Mouse (Mus musculus) intestine, embryonic 16.5 days (tissue): Measurements from ENCODE around the gene Lmbrd2. TPM values are rescaled to one million over a fixed set of nuclear protein-coding genes. Genes with fewer than 3 reads are reported as not detected.
"Not testable (repeated sequence)": the region's sequence is repeated elsewhere in the genome, so short reads cannot be mapped to it uniquely, and the experiment has no call there.

Experiments
- ATAC-seq: fragments of 200-750 bp; cut with Nextera tagmentation; 2 replicates; pipeline ENCODE4 v1.8.0; 2017; ENCODE audit warnings: moderate TSS enrichment, moderate library complexity
- H3K27ac ChIP-seq: fragments of 300-500 bp; sonication (generic); 2 replicates; pipeline ENCODE4 v1.5.1; 2014; ENCODE audit warnings: mild to moderate bottlenecking, low read length
- H3K27me3 ChIP-seq: fragments of 300-500 bp; sonication (generic); replicated peaks from 2 replicates; pipeline ENCODE4 v1.6.1; 2014; ENCODE audit warnings: low read length, control low read depth, mixed read lengths; ENCODE audit not compliant: control insufficient read depth, insufficient read depth
- H3K36me3 ChIP-seq: fragments of 300-500 bp; sonication (generic); 2 replicates; pipeline ENCODE4 v1.6.1; 2014; ENCODE audit warnings: low read length, control low read depth; ENCODE audit not compliant: control insufficient read depth, insufficient read depth
- H3K4me1 ChIP-seq: fragments of 300-500 bp; sonication (generic); 2 replicates; pipeline ENCODE4 v1.6.1; 2014; ENCODE audit warnings: low read length, control low read depth, mixed read lengths; ENCODE audit not compliant: control insufficient read depth, insufficient read depth
- H3K4me2 ChIP-seq: fragments of 300-500 bp; sonication (generic); 2 replicates; pipeline ENCODE4 v1.6.1; 2014; ENCODE audit warnings: low read depth, low read length, control low read depth
- H3K4me3 ChIP-seq: fragments of 300-500 bp; sonication (generic); 2 replicates; pipeline ENCODE4 v1.5.1; 2014; ENCODE audit warnings: mild to moderate bottlenecking, low read length
- H3K9ac ChIP-seq: fragments of 300-500 bp; sonication (generic); 2 replicates; pipeline ENCODE4 v1.6.1; 2014; ENCODE audit warnings: low read depth, low read length
- H3K9me3 ChIP-seq: fragments of 300-500 bp; sonication (generic); 2 replicates; pipeline ENCODE4 v1.6.1; 2016; ENCODE audit warnings: low read length, control low read depth; ENCODE audit not compliant: control insufficient read depth
- WGBS: fragments of 180-500 bp; shearing (Covaris S2); extraction: QIAGEN DNeasy Blood & Tissue Kit; methylation state at CpG from one replicate; pipeline ENCODE4 v1.1.7; 2014; 5-methylcytosine and 5-hydroxymethylcytosine counted together
- polyA plus RNA-seq: library from polyadenylated mRNA; unstranded; fragments of >200 nt; fragmentation: Nextera tagmentation; extraction: Ambion mirVana; gene quantifications from 2 replicates; pipeline ENCODE4 v1.2.1, GENCODE M21; 2015

The Lmbrd2 gene
- polyA plus RNA-seq, 1 experiment from 2014 or later = 3.1 TPM

DNA sequence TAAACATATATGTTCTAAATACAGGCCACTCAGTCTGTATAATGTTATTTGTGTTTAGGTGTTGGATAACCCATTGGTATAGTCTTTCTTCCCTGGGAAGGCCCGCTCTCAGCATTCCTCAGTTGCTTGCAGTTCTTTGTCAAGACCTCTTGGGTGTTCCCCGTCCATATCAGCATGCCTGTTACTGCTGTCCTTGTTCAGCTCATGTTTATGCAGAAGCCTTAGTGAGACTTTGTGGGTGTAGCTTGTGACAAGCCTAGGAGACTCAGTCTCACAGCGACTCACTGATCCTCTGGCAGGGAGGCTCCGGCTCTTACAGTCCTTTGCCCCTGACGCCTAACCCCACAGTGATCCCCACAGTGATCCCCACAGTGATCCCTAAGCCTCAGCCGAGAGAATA is 23.8 kb downstream of the Lmbrd2 start:
- peaks cover 8% of the 10 kb centered on the region for H3K36me3 ChIP-seq
- H3K4me2 ChIP-seq = no peak overlapping the region
- H3K4me3 ChIP-seq = no peak overlapping the region
- H3K4me1 ChIP-seq = peaks cover 9% of the 10 kb centered on the region; the same call in 1 of the 2 replicates
- no peaks in the 10 kb centered on the region for H3K27me3 ChIP-seq
- no peaks in the 10 kb centered on the region for H3K9me3 ChIP-seq
- no peak for ATAC-seq
- H3K27ac ChIP-seq = no peak overlapping the region
- 69% methylated on average over 6 of the region's 6 CpGs for WGBS
- no peak overlapping the region for H3K9ac ChIP-seq

DNA sequence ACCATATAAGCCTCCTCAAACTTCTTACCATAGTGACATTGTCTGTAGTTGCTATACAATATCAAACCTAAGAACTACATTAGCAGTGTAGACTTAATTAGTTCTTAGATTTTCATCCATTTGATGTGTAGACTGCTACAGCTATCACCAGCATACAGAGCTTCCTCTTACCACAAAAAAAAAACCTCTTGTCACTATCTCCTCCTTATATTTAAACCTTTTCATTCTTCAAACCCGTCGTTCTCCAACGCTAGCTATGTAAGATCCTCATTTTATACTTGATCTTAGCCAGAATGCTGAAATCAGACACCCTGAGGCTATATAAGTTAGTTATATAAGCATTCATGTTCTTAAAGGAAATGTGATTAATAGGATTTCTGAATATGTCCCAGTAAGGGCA is 36.7 kb downstream of the Lmbrd2 start:
- Histone ChIP-seq H3K9ac (no peak overlapping the region), H3K9me3 (no peaks in the 10 kb centered on the region), H3K4me2 (no peak overlapping the region), H3K36me3 (peaks cover 2% of the 10 kb centered on the region; the same call in 1 of the 2 replicates), H3K27ac (no peak overlapping the region), H3K27me3 (no peaks in the 10 kb centered on the region), H3K4me1 (no peaks in the 10 kb centered on the region), H3K4me3 (no peak overlapping the region)
- ATAC-seq = no peak
- WGBS = 90% methylated on average over 3 of the region's 3 CpGs

DNA sequence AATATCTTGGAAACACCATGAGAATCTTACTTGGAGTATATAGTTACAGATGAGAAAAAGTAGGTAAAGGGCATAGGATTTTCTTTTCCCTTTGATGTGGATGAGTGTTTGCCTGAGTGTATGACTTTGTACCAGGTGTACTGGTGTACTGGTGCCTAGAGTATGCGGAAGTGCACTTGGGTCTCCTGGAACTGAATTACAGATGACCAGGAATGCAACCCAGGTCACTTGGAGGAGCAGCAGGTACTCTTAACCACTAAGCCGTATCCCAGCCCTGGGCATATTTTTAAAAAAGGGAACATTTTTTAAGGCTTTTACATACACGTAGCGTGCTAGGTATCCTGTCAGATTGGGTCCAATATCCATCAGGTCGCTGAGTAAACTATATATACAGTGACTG is 43.6 kb downstream of the Lmbrd2 start:
- ATAC-seq = no peak
- WGBS = 94% methylated on average over 5 of the region's 5 CpGs
- Histone ChIP-seq H3K9ac (no peak overlapping the region), H3K36me3 (0 out of 2 replicates have a peak, but pooled peaks cover 3% of the 10 kb centered on the region), H3K9me3 (no peaks in the 10 kb centered on the region), H3K4me3 (no peak overlapping the region), H3K27ac (no peak overlapping the region), H3K27me3 (no peaks in the 10 kb centered on the region), H3K4me2 (no peak overlapping the region), H3K4me1 (no peaks in the 10 kb centered on the region)

DNA sequence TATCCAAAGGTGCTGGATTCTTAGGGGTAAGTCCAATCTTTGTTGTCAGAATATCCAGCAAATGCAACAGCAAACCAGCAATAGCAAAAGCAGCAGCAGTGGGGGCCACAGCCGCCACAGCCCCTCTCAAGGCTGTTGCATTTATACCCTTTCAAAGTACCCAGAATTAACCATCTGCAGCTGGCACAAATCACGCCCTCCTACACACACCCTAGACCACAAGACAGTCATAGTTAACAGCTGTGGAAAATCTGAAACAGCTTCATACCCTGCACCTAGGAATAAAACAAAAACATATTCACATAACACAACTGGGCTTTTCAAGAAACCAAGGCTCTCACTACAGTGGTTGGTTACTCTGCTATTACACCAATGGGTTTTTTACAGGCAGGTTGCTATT is 49.4 kb downstream of the Lmbrd2 start:
- peaks cover 7% of the 10 kb centered on the region; the same call in 1 of the 2 replicates for H3K36me3 ChIP-seq
- WGBS = 93% methylated on average over 2 of the region's 2 CpGs
- H3K27ac ChIP-seq = no peak overlapping the region
- H3K4me2 ChIP-seq = no peak overlapping the region
- H3K4me1 ChIP-seq = no peaks in the 10 kb centered on the region
- H3K9me3 ChIP-seq = no peaks in the 10 kb centered on the region
- no peaks in the 10 kb centered on the region for H3K27me3 ChIP-seq
- no peak for ATAC-seq
- no peak overlapping the region for H3K9ac ChIP-seq
- no peak overlapping the region for H3K4me3 ChIP-seq

DNA sequence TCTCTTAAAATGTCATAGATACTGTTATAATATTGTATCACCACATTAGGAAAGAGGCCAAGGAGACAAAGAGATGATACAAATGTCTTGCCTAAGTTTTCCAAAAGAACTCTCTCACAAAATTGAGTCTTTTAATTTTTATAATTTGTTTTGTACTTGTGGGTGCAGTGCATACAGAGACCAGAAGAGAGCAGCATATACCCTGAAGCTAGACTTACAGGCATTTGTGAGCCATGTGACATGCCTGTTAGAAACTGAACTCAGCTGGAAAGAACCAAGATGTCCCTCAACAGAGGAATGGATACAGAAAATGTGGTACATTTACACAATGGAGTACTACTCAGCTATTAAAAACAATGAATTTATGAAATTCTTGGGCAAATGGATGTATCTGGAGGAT is 52.3 kb downstream of the Lmbrd2 start:
- not testable (repeated sequence) for ATAC-seq, H3K27me3 ChIP-seq, H3K4me2 ChIP-seq, H3K4me1 ChIP-seq, H3K9me3 ChIP-seq, H3K4me3 ChIP-seq, H3K27ac ChIP-seq, H3K36me3 ChIP-seq, H3K9ac ChIP-seq

DNA sequence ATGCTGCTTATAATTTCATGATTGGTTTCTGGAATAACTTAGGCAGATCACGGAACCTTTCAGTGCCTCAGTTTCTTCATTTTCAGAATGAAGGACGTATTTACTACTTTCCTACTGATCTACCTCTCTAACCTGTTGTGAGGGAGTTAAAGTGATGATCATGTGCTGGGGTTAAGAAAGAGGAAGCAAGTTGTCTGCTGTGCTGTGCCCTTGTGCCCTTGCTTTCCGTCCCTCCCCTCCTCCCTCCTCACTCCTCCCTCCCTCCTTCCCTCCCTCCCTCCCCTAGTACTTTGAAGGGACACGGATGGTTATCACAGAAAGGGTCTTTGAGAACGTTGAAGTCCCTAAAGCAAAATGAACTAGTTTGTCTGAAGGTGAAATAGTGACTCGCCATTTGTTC is 58.1 kb downstream of the Lmbrd2 start:
- H3K4me1 ChIP-seq = no peaks in the 10 kb centered on the region
- H3K4me2 ChIP-seq = no peak overlapping the region
- no peak for ATAC-seq
- H3K27ac ChIP-seq = no peak overlapping the region
- H3K9ac ChIP-seq = no peak overlapping the region
- no peaks in the 10 kb centered on the region for H3K9me3 ChIP-seq
- H3K27me3 ChIP-seq = no peaks in the 10 kb centered on the region
- 55% methylated on average over 6 of the region's 6 CpGs for WGBS
- no peak overlapping the region for H3K4me3 ChIP-seq
- no peaks in the 10 kb centered on the region for H3K36me3 ChIP-seq

DNA sequence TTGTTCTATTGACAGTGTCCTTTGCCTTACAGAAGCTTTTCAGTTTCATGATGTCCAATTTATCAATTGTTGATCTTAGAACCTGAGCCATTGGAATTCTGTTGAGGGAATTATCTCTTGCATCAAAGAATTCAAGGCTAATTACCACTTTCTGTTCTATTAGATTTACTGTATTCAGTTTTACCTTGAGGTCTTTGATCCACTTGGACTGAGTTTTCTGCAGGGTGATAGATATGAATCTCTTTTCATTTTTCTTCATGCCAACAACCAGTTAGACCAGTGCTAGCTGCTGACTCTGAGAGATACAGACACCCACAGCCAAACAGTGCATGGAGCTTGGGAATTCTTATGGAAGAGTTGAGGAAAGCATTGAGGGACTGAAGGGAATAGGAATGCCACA is 71.5 kb downstream of the Lmbrd2 start:
- no peak for ATAC-seq
- Histone ChIP-seq H3K36me3 (no peaks in the 10 kb centered on the region), H3K9ac (no peak overlapping the region), H3K27me3 (no peaks in the 10 kb centered on the region), H3K4me3 (no peak overlapping the region), H3K27ac (no peak overlapping the region), H3K9me3 (no peaks in the 10 kb centered on the region), H3K4me2 (no peak overlapping the region), H3K4me1 (no peaks in the 10 kb centered on the region)

DNA sequence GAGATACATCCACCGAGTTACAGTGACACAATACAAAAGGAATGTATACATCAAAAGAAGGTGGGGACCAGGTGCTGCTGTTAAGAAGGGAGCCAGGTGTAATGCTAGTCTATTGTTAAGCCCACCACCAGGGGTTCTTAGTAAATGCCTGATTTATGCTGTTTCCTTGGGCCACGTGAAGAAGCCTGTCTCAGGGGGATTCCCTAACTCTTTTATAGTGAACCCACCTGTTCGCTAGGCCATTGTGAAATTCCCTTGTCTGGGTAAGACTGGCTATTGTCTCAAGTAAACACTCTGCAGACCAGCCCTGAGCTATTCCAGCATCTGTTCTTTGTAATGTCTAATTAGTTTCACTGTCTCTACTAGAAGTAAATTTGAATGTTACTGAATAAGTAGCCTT is 72.7 kb downstream of the Lmbrd2 start:
- 63% methylated on average over 3 of the region's 3 CpGs for WGBS
- not testable (repeated sequence) for H3K27ac ChIP-seq, H3K4me2 ChIP-seq, H3K27me3 ChIP-seq, H3K9me3 ChIP-seq, H3K36me3 ChIP-seq, ATAC-seq, H3K4me1 ChIP-seq, H3K4me3 ChIP-seq, H3K9ac ChIP-seq

DNA sequence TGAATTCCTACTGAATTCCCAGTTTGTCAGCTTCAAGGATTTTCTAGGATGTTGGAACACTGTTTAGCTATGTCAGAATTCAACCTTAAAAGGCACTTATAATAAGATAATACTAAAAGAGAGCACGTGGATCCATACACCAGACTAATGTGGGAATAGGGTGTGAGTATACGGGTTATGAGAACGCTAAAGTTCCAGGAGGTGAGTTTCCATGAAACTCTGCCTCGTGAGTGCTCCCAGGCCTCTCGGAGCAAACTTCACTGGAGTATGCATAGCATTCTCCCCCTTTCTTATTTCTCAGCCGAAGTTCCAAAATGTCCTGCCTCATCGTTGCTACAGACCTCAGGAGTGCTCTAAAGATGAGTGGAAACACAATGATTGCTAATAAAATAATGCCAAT is 73.1 kb downstream of the Lmbrd2 start:
- H3K27ac ChIP-seq, H3K36me3 ChIP-seq, H3K9ac ChIP-seq, H3K9me3 ChIP-seq, H3K4me3 ChIP-seq, H3K4me2 ChIP-seq, H3K27me3 ChIP-seq, ATAC-seq, H3K4me1 ChIP-seq: not testable (repeated sequence)
- WGBS = 88% methylated on average over 7 of the region's 7 CpGs

DNA sequence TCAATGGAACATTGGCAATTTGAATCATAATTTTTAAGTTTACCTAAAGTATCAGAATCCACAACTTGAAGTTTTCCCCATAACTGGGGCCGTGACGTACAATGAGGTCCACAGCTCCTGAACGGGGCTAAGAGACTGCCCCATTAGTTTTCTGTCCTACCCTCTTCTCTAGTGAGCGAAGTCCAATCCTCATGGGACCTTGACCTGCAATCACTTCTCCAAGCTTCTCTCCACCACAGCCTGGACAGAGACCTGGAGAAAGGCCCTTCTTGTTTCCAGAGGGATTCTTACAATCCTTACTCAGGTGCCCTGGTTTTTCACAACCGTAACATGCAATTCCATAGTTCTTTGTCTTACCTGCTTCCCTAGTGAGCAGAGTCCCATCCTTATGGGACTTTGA is 76.1 kb downstream of the Lmbrd2 start:
- WGBS = 94% methylated on average over 5 of the region's 5 CpGs
- no peaks in the 10 kb centered on the region for H3K27me3 ChIP-seq
- H3K9me3 ChIP-seq = no peaks in the 10 kb centered on the region
- no peak overlapping the region for H3K9ac ChIP-seq
- no peak overlapping the region for H3K27ac ChIP-seq
- H3K4me1 ChIP-seq = no peaks in the 10 kb centered on the region
- H3K4me2 ChIP-seq = no peak overlapping the region
- no peaks in the 10 kb centered on the region for H3K36me3 ChIP-seq
- no peak overlapping the region for H3K4me3 ChIP-seq
- no peak for ATAC-seq
